Mouse (Mus musculus): ENCODE data around the gene Popdc2.

Popdc2 gene

DNA sequence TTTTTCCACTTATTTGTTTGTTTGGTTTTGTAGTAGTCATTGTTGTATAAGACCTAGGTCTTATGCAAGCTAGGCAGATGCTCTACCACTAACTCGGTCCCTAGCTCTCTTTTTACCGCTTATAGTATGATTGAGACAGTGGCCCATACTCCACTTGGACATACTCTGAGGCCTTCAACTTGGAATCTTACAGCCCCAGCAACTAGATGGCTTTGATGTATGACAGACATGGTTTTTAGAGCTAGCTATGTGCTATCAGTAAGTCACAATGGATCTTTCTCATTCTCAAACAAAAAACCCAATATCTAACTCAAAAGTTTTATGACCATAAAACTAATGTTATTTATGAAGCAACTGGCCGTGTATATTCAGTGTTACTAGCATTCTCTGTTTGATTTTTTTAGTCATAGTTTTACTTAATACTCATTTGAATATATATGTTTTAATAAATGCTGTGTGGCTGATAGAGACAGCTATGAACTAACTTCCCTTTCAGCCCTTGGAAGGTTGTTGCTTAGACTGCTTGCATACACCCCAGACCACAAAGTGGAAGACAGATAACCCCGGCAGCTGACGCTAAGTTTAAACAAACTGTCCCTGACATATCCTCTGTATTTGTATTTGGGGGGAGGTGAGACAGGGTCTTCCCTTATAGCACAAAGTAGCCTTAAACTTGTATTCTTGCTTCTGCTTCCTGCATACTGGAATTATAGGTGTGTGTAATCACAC is 7.7 kb upstream of the Popdc2 start:
- no peak for DNase-seq (ENCODE audit: low spot score in 2 of 2)

DNA sequence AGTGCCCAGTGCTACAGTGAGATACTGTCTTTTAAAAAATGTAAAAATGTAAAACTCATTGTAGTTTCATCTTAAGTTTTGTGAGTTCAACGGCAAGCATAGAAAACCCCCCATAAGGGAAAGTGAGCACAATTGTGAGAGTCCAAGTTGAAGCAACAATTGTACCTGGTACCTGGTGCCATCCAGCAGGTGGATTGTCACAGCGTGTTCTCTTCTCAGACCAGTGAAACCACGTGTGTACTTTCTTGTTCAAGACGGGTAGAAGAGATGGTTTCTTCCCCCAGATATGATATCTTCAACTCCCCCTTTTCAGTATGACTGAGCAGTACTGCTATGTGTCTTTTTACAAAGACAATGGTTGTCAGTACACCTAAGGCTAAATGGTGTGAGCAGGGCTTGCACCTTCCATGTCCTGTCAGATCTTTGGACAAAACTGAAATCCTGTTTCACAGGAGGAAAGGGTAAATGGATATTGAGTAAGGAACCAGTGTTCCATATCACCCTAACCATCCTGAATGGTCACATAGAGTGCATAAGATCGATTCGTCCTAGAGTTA is 3.7 kb upstream of the Popdc2 start:
- DNase-seq (ENCODE audit: low spot score in 2 of 2), result no peak

DNA sequence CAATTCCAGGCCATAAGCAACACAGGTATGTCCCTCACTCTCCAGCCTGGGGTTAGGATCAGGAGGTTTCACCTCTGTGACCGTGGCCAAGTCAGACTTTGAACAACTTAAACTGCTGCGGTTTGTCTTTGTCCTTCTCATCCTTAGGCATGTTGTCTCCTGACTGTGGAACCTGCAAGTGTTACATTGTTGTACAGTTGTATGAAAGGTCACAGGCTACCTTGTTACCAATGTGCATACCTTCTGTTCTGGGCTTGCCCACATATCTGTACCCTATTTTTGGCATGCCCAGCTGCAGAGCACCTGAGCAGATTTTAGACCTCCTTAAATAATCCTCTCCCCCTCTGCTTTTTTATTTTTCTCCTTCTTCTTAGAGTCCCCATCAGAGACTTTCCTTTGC is 2.8 kb upstream of the Popdc2 start:
- no peak for DNase-seq (ENCODE audit: low spot score in 2 of 2)

DNA sequence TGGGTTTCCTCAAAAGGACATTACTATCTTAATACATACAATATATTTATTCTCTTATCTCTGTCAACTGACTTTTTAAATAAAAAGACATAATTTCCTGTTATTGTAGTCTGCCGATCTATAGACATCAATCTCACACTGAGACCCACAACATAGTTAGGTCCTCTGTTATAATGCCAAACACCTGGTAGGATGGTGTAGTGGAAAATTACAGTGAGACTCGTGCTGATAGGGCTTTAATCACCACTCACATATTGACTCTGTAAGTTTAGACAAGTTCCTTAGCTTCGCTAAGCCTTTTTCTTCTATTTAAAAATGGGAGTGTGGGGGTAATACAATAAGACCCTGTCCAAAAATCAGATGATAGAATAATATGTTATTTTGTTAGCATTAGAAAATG is 2.2 kb upstream of the Popdc2 start:
- no peak for DNase-seq (ENCODE audit: low spot score in 2 of 2)

DNA sequence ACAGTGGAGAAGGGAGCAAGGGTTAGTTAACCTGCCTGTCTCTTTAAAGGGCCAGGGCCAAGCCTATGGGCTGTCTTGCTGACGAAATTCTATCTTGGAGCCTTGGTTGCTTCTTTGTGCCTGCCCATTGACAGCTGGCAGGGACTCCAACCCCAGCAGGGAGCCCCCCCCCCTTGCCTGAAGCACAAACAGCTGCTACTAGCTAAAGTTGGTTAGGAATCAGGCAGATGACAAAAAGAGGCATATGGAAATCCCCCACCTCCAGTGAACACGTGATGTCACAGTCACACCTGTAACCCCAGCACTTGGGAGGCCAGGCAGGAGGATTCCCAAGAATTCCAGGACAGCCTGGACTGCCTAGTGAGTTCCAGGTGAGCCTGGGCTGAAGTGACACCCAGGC is 1.7 kb upstream of the Popdc2 start:
- DNase-seq (ENCODE audit: low spot score in 2 of 2), result no peak

DNA sequence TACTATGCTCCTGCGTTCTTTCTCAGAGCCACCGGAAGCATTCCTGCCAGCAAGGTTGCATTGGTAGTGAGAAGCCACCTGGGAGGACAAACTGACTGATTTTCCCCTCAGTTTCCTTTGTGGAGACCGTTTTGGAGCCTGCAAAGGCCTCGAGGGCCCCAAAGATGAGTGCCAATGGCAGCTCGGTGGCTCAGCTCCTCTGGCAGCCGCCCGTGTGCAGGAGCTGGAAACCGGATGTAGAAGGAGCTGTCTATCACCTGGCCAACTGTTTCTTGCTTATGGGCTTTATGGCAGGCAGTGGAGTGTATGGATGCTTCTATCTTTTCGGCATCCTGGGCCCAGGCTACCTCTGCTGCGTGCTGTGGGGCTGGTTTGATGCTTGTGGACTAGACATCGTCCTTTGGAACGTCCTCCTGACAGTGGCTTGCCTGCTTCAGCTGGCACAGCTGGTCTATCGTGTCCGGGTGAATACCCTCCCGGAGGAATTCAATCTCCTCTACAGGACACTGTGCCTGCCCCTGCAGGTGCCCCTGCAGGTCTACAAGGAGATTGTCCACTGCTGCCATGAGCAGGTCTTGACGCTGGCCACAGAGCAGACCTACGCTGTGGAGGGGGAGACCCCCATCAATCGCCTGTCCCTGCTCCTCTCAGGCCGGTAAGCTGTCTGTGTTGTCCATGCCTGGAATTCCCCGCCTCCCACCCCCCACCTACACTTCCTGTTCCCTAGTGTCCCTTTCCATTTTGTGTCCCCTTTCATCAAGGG is 665 bp downstream of the Popdc2 start:
- DNase-seq (ENCODE audit: low spot score in 2 of 2), result no peak

DNA sequence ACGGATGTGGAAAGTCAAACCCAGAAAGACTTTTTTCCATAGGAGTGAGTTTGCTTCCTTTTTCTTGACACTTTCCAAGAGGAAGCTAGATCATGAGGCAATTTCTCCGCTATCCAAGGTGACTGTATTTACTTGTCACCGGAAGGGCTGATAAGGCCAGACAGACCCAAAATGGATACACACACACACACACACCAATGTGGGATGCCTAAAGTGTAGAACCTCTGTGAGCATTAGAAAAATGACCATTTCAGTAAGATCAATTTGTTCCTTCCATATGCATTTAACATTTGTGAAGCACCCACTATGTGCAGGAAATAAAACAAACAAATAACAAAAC is 1.2 kb downstream of the Popdc2 start:
- no peak for DNase-seq (ENCODE audit: low spot score in 2 of 2)

DNA sequence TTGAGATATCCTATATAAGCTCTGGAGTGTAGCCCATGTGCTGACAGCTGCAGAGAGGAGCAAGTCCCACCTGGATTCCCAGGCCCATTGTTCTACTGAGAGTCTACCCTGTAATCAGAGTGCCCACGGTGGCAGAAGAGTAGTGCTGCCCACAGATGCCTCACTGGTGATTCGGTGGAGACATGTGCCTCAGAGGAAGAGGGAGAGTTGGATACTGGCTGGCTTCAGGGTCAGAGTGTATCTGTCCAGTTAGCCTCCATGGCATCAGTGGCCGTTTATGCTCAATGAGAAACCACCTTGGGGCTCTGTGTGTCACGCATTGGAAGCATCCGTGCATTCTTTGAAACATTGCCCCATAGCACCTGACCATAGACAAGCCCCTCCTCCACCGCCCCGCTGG is 1.6 kb downstream of the Popdc2 start:
- no peak for DNase-seq (ENCODE audit: low spot score in 2 of 2)

DNA sequence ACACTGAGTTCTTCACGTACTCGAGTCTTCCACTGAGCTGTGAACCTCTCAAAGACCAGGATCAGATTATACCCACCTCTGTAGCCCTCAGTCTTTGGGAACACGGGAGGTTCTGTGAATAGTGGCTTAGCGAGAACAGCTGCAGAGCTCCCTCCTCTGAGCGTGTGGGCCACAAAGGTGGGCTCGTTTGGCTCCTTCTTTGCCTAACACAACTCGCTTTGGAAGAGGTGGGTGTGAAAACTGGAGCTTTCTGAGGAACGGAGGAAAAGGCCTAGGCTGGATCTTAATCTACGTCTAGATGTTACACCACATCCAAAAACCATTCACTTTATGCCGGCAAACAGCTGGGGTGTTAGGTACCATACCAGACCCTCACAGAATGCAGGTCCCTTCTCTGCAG is 3.4 kb downstream of the Popdc2 start:
- peak in 1 of 2 experiments; percentile 18 for DNase-seq (ENCODE audit: low spot score in 2 of 2)

DNA sequence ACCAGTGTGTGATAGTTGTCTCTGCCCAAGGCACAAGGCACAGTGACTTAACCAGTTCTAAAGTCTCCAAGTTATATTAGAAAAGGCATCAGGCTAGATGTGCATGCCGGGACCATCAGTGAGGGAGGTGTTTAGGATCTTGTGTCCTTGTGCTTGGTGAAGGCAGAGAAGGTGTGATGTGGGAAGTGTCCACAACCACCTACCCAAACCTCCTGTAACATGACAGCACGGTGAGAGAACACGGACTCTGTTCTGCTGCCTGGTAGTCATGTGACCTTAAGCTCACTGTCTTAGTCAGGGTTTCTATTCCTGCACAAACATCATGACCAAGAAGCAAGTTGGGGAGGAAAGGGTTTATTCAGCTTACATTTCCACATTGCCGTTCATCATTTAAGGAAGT is 4.2 kb downstream of the Popdc2 start:
- peak in 1 of 2 experiments; percentile 48 for DNase-seq (ENCODE audit: low spot score in 2 of 2)

DNA sequence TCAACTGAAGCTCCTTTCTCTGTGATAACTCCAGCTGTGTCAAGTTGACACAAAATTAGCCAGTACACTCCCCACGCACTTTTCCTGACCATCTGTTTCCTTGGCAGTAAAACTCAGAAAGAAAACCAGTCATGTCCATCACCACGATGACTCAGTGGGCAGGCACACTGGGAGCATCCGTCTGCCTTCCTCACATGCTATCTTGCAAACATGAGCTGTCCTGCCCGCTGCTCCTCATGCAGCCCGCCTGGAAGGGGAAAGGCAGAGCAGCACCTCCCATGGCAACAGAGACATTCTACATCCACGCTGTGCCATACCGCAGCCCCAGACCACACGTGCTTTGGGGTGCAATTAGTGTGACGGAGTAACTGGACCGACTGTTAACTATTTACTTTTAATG is 6.3 kb downstream of the Popdc2 start:
- DNase-seq (ENCODE audit: low spot score in 2 of 2), result peak; percentile 80 to 89

DNA sequence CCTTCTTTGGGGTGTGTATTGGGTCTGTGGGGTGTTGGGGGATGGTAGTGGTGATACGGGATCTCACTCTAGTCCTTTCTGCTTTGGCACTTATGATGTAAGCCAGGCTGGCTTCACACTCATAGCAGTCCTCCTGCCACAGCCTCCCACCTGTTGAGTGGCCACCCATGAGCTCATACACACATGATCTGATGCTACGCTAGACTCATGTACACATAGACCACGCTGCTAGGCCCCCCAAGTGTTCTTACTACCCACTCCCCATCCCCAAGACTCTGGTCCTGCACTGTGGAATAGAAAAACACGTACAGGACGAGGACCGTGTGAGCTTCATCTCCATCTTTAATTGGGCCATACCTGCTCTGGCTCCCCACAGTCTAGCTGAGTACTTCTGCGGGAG is 7.0 kb downstream of the Popdc2 start:
- no peak for DNase-seq (ENCODE audit: low spot score in 2 of 2)

DNA sequence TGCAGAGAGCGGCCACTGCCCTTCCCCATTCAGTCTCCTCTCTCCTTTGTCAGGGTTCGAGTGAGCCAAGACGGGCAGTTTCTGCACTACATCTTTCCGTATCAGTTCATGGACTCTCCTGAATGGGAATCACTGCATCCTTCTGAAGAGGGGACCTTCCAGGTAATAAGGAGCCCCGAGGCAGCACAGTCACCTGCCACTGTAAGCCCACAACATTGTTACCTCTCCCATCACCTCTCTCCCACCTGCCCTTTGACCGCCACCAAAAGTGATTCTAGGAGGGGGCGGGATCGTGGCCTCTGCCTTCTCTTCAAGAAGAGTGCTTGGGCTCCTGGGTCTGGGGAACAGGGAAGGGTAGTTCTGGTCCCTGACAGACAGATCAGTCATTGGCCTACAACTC is 7.4 kb downstream of the Popdc2 start:
- DNase-seq (ENCODE audit: low spot score in 2 of 2), result no peak

DNA sequence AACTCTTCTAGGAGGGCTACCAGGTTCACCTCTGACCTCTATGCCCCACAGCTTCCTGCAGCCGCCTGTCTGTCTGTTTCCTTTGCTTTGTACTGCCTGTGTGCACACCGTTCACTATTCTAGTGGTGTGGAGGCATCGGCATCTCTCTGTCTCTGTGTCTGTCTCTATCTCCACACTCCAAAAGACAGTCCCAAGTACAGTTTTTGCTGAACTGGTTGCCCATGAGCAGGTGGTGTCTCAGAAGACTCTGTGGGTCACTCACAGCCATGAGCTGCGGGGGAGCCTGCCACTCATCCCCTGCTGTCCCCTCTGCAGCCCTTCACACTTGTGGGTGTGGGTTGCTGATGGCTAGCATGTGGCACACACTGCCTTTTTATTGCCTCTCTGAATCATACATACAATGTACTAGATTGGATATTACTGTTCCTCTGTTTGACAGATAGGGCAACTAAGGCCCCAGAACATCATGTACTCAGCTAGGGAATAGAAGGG is 8.0 kb downstream of the Popdc2 start:
- DNase-seq (ENCODE audit: low spot score in 2 of 2), result no peak

DNA sequence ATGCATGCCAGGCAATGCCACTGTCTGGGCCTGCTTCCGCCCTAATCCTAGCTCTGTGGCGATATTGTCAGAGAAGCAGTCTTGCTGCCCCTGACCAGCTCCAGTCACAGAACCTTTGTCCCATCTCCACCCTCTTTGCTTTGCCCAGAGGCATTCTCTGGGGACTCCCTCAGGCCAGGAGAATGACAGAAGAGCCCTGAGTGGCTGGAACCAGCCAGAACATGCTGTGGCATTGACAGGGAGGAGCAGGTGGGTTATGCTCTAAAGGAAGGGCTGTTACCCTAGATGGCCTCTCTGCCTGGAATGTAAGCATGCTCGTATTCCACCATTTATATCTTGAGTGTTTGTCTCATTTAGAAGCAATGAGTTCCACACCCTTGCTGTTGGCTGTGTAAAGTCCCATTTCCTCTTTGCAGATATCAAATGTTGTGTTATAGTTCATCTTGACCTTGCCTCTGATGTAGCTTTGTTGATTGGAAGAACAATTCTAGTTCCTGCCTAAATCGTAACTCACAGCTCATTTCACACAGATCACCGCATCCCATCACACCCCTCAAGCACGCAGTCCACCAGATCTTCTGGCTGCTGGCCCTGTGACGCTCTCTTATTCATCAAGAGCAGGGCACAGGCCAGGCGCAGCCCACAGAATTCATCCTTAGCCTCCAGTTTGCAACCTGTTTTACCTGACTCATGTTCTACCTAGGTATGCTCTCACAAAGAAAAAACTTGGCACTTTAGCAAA is 8.8 kb downstream of the Popdc2 start:
- DNase-seq (ENCODE audit: low spot score in 2 of 2), result no peak

DNA sequence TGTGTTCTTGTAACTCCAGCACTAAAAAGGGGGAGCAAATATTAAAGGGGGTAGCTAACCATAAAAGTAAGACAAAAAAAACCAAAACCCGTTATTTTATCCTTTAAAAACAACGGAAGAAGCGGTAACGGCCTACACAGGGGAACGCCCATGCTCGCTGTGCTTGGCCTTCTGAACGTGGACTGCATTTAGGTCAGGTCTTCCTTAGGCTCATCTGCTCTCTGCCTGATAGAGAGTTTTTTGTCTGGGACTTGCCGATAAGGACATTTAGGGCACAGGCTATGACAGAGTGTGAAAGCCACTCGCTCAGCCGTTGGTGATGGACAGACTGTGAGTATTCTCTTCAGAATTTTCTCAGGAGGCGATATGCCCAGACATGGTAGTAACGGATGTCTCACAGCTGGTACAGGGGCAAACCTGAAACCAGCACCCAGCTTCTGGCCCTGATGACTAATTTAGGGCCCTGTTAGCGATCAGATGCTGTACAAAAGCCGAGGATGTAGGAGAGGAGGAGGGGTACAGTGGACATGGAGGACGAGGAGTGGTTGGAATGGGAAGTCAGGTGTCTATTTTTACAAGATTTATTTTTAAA is 9.8 kb downstream of the Popdc2 start:
- DNase-seq (ENCODE audit: low spot score in 2 of 2), result no peak

DNA sequence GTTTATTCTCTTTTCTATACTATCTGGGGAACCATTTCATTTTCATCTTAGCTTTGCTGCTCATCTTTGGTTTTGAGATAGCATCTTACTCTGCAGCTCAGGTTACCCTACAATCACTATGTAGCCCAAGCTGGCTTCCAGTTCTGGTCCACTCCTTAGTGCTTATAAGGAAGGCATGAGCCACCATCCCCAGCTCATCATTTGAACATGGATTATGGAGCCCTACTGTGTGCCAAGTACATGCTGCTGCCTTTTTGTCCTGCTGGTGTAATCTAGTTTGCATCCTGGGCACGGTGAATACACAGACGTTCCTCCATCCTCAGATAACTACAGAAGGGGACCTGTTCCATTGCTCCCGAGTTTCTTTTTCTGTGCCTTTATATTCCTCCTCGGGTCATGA is 10.9 kb downstream of the Popdc2 start:
- no peak for DNase-seq (ENCODE audit: low spot score in 2 of 2)

DNA sequence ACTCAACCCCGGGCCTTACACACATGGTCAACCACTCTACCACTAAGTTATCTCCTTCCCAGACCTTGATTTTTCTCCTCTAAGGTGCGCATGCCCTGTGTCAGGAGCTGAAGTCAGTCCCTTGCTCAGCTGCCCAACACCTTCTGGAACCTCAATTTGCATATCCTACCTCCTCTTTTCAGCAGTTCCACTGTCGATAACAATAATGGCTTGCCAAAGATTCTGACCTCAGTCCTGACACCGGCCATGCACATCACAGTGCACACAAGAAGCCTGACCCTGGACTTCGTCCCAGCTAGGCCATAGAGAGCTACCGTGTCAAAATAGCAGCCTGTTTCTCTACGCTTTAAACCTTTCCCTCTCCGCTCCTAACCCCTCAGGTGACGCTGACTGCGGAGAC is 11.4 kb downstream of the Popdc2 start:
- DNase-seq (ENCODE audit: low spot score in 2 of 2), result no peak

DNA sequence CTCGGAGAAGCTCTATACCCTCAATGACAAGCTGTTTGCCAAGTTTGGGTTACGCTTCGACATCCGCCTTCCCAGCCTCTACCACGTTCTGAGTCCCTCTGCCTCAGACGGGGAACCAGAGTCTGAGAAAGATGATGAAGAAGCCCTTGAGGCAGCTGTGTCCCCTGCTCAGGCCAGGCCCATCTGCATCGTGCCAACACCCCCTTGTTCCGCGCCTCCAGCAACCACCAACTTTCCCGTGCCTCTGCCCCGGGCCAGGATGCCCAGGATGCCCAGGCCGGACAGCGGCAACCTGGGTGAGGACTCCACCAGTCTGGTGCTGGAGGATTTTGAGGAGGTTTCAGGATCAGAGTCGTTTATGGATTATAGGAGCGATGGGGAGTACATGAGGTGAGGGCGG is 11.9 kb downstream of the Popdc2 start:
- no peak for DNase-seq (ENCODE audit: low spot score in 2 of 2)

DNA sequence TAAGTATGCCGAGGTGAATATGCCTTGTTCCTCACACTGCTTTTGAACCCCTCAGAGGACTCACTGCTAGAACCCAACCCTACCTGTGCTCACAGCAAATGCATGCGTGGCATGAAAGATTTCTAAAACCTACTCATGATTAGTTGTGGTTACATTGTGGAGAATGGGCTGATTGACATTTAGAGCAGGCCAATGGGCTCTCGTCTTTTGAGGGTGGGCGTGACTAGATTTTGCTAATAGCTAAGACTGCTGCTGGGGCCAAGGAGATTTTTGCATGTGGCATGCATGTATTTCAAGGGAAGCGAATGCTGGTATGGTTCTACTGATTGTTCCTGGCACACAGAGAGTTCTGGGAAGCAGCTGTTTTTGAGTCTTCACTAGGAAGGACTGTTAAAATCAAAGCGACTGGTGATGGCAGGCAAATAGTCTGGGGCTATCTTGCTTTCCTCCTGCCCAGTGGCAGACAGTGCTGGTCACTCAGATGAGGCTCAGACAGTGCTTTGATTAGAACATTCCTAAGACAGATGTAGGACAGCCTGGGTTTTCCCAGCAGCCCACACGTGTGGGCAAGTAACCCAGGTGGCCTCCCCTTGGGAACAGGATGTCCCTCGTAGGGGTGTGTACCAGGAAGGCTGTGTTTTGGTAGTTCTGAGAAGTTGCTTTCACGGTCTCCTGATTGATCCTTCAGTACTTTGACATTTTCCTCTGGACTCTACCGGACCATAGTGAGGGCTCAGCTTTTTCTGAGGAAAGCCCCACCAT is 12.6 kb downstream of the Popdc2 start:
- no peak for DNase-seq (ENCODE audit: low spot score in 2 of 2)

DNA sequence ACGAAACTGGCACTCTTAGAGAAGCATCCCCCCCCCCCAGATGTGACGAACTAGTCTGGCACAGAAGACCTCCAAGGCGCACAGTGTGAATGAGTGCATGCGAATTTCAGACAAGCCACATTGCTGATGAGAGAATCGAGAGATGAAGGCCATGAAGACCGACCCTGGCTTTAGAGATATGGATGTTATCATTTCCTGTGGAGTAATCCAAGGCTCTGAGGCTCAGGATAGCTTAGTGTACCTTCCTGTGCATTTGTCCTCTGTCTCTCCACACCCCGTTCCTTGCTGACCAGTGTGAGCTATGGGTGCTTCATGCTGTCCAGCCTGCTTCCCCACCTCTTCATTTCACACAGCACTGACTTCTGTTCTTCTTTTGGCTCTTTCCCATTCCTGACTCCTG is 13.2 kb downstream of the Popdc2 start:
- no peak for DNase-seq (ENCODE audit: low spot score in 2 of 2)

Measured in right cerebral cortex, postnatal 36 days (tissue).